Mouse (Mus musculus) liver, postnatal 0 days (tissue): ENCODE results near the gene Vps25.

Experiments used
- CTCF ChIP-seq: sonication (generic); IDR thresholded peaks from 2 replicates; pipeline ENCODE4 v1.5.1; 2016; ENCODE audit warnings: antibody characterized with exemption, low read depth
- EP300 ChIP-seq: IDR thresholded peaks from 2 replicates; pipeline ENCODE4 v1.6.1; 2016; ENCODE audit warnings: antibody characterized with exemption, low read depth, mild to moderate bottlenecking

GRCm38 (mm10) chr11:101229361-101229900, 24.1 kb upstream of the Vps25 start:
- TF ChIP-seq CTCF (no peak), EP300 (no peak)
